Mouse (Mus musculus) lung, postnatal 0 days (tissue): ENCODE measurements at regions not wholly inside any gene's neighbourhood (a gene's known extent, or its start where the extent isn't known, plus 50 kb on each side); places are given as distances from the start of the nearest gene placed in this dataset.

Source experiments
- ATAC-seq: fragments of 200-750 bp; cut with Nextera tagmentation; 2 replicates; pipeline ENCODE4 v1.8.0; 2017; ENCODE audit warnings: moderate library complexity
- DNase-seq: peaks from one replicate; pipeline ENCODE4 v3.0.0-alpha.2; 2016; ENCODE audit warnings: low spot score
- H3K27ac ChIP-seq: fragments of 300-500 bp; sonication (generic); 2 replicates; pipeline ENCODE4 v1.5.1; 2014; ENCODE audit warnings: antibody characterized with exemption, mild to moderate bottlenecking, low read length, mixed read lengths
- H3K27me3 ChIP-seq: fragments of 300-500 bp; sonication (generic); replicated peaks from 2 replicates; pipeline ENCODE4 v1.6.1; 2014; ENCODE audit warnings: low read length, mixed read lengths; ENCODE audit not compliant: insufficient read depth
- H3K36me3 ChIP-seq: fragments of 300-500 bp; sonication (generic); 2 replicates; pipeline ENCODE4 v1.6.1; 2014; ENCODE audit warnings: low read length, mixed read lengths; ENCODE audit not compliant: insufficient read depth
- H3K4me1 ChIP-seq: fragments of 300-500 bp; sonication (generic); 2 replicates; pipeline ENCODE4 v1.6.1; 2014; ENCODE audit warnings: antibody characterized with exemption, low read depth, low read length, mixed read lengths; ENCODE audit not compliant: insufficient read depth
- H3K4me2 ChIP-seq: fragments of 300-500 bp; sonication (generic); replicated peaks from 2 replicates; pipeline ENCODE4 v1.6.1; 2014; ENCODE audit warnings: low read depth, mild to moderate bottlenecking, low read length, moderate library complexity, mixed read lengths
- H3K4me3 ChIP-seq: fragments of 300-500 bp; sonication (generic); 2 replicates; pipeline ENCODE4 v1.5.1; 2014; ENCODE audit warnings: low read depth, low read length
- H3K9ac ChIP-seq: fragments of 300-500 bp; sonication (generic); replicated peaks from 2 replicates; pipeline ENCODE4 v1.6.1; 2014; ENCODE audit warnings: low read depth, mild to moderate bottlenecking
- H3K9me3 ChIP-seq: fragments of 300-500 bp; sonication (generic); 2 replicates; pipeline ENCODE4 v1.6.1; 2016; ENCODE audit warnings: low read length, mixed read lengths
- CTCF ChIP-seq: IDR thresholded peaks from 2 replicates; pipeline ENCODE4 v1.5.1; 2016; ENCODE audit warnings: antibody characterized with exemption, mild to moderate bottlenecking
- EP300 ChIP-seq: IDR thresholded peaks from 2 replicates; pipeline ENCODE4 v1.6.1; 2016; ENCODE audit warnings: antibody characterized with exemption, mild to moderate bottlenecking, control low read depth
- WGBS: fragments of 180-500 bp; shearing (Covaris S2); extraction: QIAGEN DNeasy Blood & Tissue Kit; methylation state at CpG from one replicate; pipeline ENCODE4 v1.1.7; 2014; 5-methylcytosine and 5-hydroxymethylcytosine counted together

DNA sequence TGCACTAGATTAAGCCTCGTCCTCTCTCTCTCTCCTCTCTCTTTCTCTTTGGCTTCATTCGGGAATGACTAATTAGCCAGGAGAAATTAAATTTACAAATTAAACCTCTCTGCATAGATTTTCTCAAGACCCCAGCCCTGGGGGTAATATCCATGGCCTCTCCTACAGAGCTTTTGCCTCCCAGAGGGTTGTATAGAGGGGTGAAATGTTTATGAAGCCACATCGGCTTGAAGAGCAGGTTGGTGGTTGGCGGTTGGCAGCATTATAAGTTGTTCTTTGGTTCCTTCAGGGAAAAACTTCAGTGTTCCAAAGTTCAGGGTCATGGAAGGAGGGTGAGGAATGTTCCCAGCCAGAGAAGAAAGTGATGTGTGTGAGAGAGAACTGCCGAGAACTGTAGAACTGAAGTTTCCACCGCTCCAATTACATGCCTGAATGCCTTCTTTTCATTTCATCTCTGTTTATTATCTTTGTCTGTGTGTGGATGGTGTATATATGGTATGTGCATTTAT lies 97.4 kb upstream of the Adgrf1 start:
- Histone ChIP-seq H3K27ac (no peak overlapping the region), H3K9me3 (no peaks in the 10 kb centered on the region), H3K4me2 (no peak overlapping the region), H3K36me3 (no peaks in the 10 kb centered on the region), H3K4me1 (no peaks in the 10 kb centered on the region), H3K9ac (no peak overlapping the region), H3K4me3 (no peak overlapping the region), H3K27me3 (no peaks in the 10 kb centered on the region)
- 72% methylated on average over 6 of the region's 6 CpGs for WGBS
- DNase-seq (no peak), ATAC-seq (no peak)
- no peak for TF ChIP-seq EP300
- no peak for TF ChIP-seq CTCF

DNA sequence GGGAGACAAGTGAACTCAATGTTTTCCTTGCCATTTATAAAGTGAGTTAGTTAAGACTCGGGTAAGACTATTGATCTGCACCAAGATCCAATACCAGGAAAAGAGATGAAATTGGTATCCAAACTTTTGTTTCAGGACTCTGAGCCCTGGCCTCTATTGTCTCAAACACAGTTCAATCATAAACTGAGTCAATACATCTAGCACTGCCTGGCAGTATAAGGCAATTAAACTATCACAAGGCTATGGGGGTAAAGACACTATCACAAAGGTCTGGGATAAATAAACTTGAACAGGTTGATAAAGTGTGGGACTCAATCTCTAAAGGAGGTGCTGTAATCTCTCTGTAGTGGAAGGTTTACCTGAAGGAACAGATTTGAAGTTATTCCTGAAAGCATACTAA lies 95.3 kb upstream of the Adgrf1 start:
- H3K27ac ChIP-seq = no peak overlapping the region
- no peak overlapping the region for H3K9ac ChIP-seq
- no peak for ATAC-seq
- no peaks in the 10 kb centered on the region for H3K9me3 ChIP-seq
- no peak for DNase-seq
- 65% methylated on average over 1 of the region's 1 CpGs for WGBS
- H3K4me2 ChIP-seq = no peak overlapping the region
- H3K4me1 ChIP-seq = no peaks in the 10 kb centered on the region
- no peaks in the 10 kb centered on the region for H3K36me3 ChIP-seq
- TF ChIP-seq EP300 (no peak), CTCF (no peak)
- no peak overlapping the region for H3K4me3 ChIP-seq
- no peaks in the 10 kb centered on the region for H3K27me3 ChIP-seq

DNA sequence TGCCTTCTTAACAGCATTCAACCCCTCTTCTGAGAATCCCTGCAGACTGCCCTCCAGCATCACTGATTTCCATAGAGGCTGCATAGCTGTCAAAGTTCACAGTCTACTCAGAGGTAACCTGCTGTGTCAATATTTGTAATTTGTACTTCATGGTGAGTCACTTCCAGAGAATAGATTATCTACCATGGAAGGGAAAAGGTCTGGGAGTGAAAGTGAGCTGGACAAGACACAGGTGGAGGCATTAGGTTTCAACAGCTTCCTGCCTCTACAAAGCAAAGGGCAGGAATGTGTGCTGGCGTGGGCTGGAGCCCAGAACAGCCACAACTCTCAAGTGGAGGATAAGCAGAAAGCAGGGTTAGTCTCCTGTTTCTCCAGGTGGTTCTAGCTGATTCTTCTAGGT lies 92.9 kb upstream of the Adgrf1 start:
- WGBS = 24% methylated on average over 1 of the region's 1 CpGs
- DNase-seq = peak; percentile 11
- no peaks in the 10 kb centered on the region for H3K4me1 ChIP-seq
- no peak for TF ChIP-seq EP300
- TF ChIP-seq CTCF = no peak
- no peak overlapping the region for H3K27ac ChIP-seq
- H3K9me3 ChIP-seq = no peaks in the 10 kb centered on the region
- H3K36me3 ChIP-seq = no peaks in the 10 kb centered on the region
- no peak overlapping the region for H3K4me3 ChIP-seq
- no peaks in the 10 kb centered on the region for H3K27me3 ChIP-seq
- H3K4me2 ChIP-seq = no peak overlapping the region
- H3K9ac ChIP-seq = no peak overlapping the region
- peak; percentile 17; the same call in 1 of the 2 replicates for ATAC-seq

DNA sequence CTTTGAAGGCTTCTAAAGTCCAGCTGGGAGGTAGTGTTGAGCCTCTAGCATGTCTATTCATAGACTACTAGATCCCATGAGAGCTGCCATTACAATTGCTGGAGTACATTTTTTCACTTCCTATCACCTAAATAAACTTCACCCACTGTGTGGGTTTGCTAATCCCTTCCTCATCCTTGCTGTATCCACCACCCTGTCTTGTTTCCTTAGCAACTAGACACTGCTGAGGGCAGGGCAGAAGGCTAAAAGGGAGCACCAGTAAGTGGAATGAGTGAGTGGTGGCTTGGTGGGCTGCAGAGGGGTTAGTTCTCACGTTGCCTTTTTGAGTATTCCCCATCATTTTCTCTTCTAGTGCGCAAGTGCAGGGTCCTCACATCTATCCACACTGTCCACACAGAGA lies 80.1 kb upstream of the Adgrf1 start:
- H3K27me3 ChIP-seq = no peaks in the 10 kb centered on the region
- no peaks in the 10 kb centered on the region for H3K36me3 ChIP-seq
- no peaks in the 10 kb centered on the region for H3K9me3 ChIP-seq
- WGBS = 56% methylated on average over 2 of the region's 2 CpGs
- DNase-seq (peak; percentile 9), ATAC-seq (0 out of 2 replicates have a peak, but pooled peaks have one; percentile 38)
- H3K4me1 ChIP-seq = no peaks in the 10 kb centered on the region
- H3K9ac ChIP-seq = no peak overlapping the region
- TF ChIP-seq CTCF = no peak
- TF ChIP-seq EP300 = no peak
- no peak overlapping the region for H3K4me2 ChIP-seq
- H3K4me3 ChIP-seq = no peak overlapping the region
- 0 out of 2 replicates have a peak overlapping the region, but pooled peaks have one; percentile 12 for H3K27ac ChIP-seq

DNA sequence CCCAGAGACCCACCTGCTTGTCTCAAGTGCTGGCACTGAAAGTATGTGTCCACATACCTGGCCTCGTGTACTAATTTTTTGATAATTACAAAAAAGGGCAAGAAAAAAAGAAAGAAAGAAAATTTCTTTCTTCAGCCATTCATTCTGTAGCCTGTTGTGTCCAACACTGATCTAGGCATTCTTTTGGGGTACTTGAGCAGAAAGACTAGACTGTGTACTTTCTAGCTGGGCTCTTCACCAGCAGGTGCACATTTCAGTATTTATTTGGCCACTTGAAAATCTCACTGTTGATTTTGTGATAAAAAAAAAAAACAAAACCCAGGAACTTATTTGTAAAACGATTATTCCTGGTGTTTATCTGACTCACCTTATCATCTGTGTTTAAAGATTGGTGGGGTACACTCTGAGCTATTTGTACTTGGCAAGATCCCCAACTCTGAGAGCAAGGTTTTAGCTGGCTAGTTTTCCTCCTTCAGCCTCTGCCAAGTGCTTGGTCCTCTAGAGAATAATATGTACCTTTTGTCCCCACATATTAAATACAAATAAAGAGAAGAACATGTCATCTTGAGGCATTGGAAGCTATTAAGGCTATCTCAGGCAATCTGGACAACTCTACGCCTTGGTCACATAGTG lies 79.2 kb upstream of the Adgrf1 start:
- ATAC-seq = peak; percentile 74
- peak; percentile 90 for TF ChIP-seq EP300
- no peak for TF ChIP-seq CTCF
- no peaks in the 10 kb centered on the region for H3K27me3 ChIP-seq
- H3K4me1 ChIP-seq = no peaks in the 10 kb centered on the region
- WGBS = 43% methylated on average over 3 of the region's 3 CpGs
- no peaks in the 10 kb centered on the region for H3K36me3 ChIP-seq
- no peak overlapping the region for H3K27ac ChIP-seq
- no peak overlapping the region for H3K4me2 ChIP-seq
- no peaks in the 10 kb centered on the region for H3K9me3 ChIP-seq
- no peak overlapping the region for H3K9ac ChIP-seq
- DNase-seq = peak; percentile 70
- H3K4me3 ChIP-seq = no peak overlapping the region

DNA sequence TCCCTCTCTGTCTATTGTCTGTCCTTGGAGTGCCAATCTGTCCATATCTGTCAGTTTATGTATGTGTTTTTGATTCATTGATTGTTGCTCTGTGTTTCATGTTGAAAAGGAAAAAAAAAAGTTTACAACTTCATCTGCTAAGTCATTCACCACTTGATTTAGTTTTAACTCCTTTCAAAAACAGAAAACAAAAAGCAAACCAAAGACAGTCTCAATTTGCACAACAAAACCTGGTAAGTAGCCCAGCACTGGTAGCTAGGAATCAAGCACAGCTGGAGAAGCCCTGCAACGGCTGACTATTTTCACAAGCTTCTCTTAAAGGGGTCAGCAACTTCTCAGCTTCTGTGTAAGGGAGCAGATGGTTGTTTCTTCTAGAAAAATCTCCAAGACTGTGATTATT lies 72.9 kb upstream of the Adgrf1 start:
- Histone ChIP-seq H3K9ac (no peak overlapping the region), H3K27me3 (no peaks in the 10 kb centered on the region), H3K36me3 (no peaks in the 10 kb centered on the region), H3K4me1 (no peaks in the 10 kb centered on the region), H3K4me3 (no peak overlapping the region), H3K9me3 (no peaks in the 10 kb centered on the region), H3K4me2 (no peak overlapping the region), H3K27ac (no peak overlapping the region)
- DNase-seq (no peak), ATAC-seq (no peak)
- no peak for TF ChIP-seq CTCF
- WGBS = 64% methylated on average over 1 of the region's 1 CpGs
